Mouse (Mus musculus): ENCODE results near the gene Kazald1. TPM values are rescaled to one million over a fixed set of nuclear protein-coding genes. Genes with fewer than 3 reads are reported as not detected.

The Kazald1 gene
- polyA plus RNA-seq, 1 experiment from 2014 or later, result 0.31 TPM

DNA sequence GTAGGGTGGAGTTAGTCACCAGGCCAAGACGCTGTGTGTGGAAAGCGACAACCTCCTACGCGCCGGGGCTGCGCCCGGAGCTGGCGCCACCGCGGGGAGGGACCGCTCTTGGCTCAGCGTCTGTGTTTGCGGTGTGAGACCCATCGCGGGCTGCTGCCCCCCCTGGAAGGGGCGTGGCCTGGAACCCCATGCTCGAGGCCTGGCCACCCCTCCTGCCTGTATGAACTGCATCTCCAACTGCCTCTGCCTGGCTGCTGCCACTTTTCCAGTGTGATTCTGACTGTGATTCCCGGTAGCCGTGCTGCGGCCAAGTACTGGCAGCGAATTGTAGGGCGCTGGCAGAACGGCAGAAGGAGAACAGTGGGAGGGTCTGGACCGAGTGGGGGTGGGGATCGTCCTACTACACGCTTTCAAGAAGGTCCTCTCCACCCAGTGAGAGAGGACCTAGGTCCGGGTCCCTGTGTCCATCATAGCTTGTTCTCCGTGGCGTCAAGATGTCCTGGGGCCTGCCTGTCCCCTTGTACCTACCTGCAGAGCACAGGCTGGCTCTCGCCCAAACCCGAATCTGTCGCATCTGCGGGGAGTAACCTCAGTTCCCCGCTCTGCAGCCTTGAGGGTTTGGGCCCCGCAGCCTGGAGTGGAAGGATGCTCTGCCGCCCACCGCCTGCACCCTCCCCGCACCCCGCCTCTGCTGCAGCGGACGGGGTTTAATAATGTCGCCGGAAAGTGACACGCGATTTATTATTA is 4.9 kb downstream of the Kazald1 start:
- DNase-seq (ENCODE audit: low spot score) (peak; percentile 68), ATAC-seq (replicated peaks; ENCODE audit: low FRiP score) (no peak)
- H3K27ac ChIP-seq (ENCODE audit: low read depth, low read length), result no peak overlapping the region
- H3K4me1 ChIP-seq (replicated peaks; ENCODE audit: control insufficient read depth, insufficient read depth, low read length), result peaks cover 34% of the 10 kb centered on the region
- peak overlapping the region; percentile 37 for H3K4me2 ChIP-seq (ENCODE audit: low read depth, low read length, severe bottlenecking)
- 0 out of 2 replicates have a peak overlapping the region, but pooled peaks have one; percentile 4 for H3K9ac ChIP-seq (ENCODE audit: low read length)
- WGBS, result under 1% methylated on average over 45 of the region's 45 CpGs
- no peaks in the 10 kb centered on the region for H3K9me3 ChIP-seq (ENCODE audit: control insufficient read depth, low read length)
- H3K27me3 ChIP-seq (ENCODE audit: control insufficient read depth, insufficient read depth, low read length), result peaks cover 62% of the 10 kb centered on the region
- H3K36me3 ChIP-seq (ENCODE audit: control insufficient read depth, insufficient read depth, low read length), result no peaks in the 10 kb centered on the region
- peak overlapping the region; percentile 15 for H3K4me3 ChIP-seq (ENCODE audit: low read depth, low read length)

DNA sequence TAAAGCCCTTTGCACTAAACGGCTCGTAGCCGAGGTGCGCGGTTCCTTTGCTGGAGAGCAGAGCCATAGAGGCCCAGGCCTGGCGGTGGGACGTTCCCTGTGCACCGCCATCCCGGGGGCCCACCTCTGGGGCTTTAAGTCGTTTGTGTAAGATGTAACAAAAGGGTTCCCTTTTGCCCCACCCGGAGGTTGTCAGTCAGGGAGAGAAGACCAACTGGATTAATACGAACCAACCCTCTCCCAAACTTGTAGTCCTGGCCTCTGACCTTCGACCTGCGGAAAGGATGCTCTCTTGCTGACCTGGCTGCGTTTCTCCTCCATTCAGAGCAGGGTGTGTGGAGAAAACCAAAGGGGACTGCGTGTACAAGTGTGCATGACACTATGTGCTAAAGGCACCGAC is 5.7 kb downstream of the Kazald1 start:
- Histone ChIP-seq H3K27ac (ENCODE audit: low read depth, low read length) (no peak overlapping the region), H3K4me1 (replicated peaks; ENCODE audit: control insufficient read depth, insufficient read depth, low read length) (peaks cover 30% of the 10 kb centered on the region), H3K27me3 (ENCODE audit: control insufficient read depth, insufficient read depth, low read length) (peaks cover 57% of the 10 kb centered on the region), H3K36me3 (ENCODE audit: control insufficient read depth, insufficient read depth, low read length) (no peaks in the 10 kb centered on the region), H3K9ac (ENCODE audit: low read length) (no peak overlapping the region; the same call in 1 of the 2 replicates), H3K4me3 (ENCODE audit: low read depth, low read length) (peak overlapping the region; percentile 15), H3K9me3 (ENCODE audit: control insufficient read depth, low read length) (no peaks in the 10 kb centered on the region), H3K4me2 (ENCODE audit: low read depth, low read length, severe bottlenecking) (peak overlapping the region; percentile 37)
- WGBS, result under 1% methylated on average over 17 of the region's 17 CpGs
- DNase-seq (ENCODE audit: low spot score), result peak; percentile 72
- no peak; the same call in 1 of the 2 replicates for ATAC-seq (replicated peaks; ENCODE audit: low FRiP score)

DNA sequence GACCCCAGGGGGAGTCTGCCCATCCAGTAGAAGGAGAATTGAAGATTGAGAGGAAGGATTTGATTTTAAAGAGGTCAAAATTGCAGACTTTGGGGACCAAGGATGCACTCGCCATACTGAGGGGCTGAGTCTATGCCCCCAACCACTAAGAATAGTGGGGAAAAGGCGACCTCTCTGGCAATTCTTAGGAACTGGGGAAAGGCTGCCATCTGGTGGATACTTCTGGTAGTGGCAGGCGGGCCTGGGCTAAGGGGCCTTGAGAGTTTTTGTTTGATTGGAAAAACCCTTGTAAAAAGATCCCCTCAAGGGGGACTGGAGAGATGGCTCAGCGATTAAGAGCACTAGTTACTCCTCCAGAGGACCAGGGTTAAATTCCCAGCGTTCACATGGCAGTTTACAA is 6.2 kb downstream of the Kazald1 start:
- H3K9ac ChIP-seq (ENCODE audit: low read length), result no peak overlapping the region
- H3K27me3 ChIP-seq (ENCODE audit: control insufficient read depth, insufficient read depth, low read length), result peaks cover 52% of the 10 kb centered on the region
- WGBS, result 1% methylated on average over 5 of the region's 5 CpGs
- no peaks in the 10 kb centered on the region for H3K36me3 ChIP-seq (ENCODE audit: control insufficient read depth, insufficient read depth, low read length)
- no peak overlapping the region for H3K27ac ChIP-seq (ENCODE audit: low read depth, low read length)
- DNase-seq (ENCODE audit: low spot score) (peak; percentile 89), ATAC-seq (replicated peaks; ENCODE audit: low FRiP score) (no peak)
- peaks cover 25% of the 10 kb centered on the region for H3K4me1 ChIP-seq (replicated peaks; ENCODE audit: control insufficient read depth, insufficient read depth, low read length)
- no peaks in the 10 kb centered on the region for H3K9me3 ChIP-seq (ENCODE audit: control insufficient read depth, low read length)
- H3K4me2 ChIP-seq (ENCODE audit: low read depth, low read length, severe bottlenecking), result peak overlapping the region; percentile 37; the same call in 1 of the 2 replicates
- H3K4me3 ChIP-seq (ENCODE audit: low read depth, low read length), result no peak overlapping the region

DNA sequence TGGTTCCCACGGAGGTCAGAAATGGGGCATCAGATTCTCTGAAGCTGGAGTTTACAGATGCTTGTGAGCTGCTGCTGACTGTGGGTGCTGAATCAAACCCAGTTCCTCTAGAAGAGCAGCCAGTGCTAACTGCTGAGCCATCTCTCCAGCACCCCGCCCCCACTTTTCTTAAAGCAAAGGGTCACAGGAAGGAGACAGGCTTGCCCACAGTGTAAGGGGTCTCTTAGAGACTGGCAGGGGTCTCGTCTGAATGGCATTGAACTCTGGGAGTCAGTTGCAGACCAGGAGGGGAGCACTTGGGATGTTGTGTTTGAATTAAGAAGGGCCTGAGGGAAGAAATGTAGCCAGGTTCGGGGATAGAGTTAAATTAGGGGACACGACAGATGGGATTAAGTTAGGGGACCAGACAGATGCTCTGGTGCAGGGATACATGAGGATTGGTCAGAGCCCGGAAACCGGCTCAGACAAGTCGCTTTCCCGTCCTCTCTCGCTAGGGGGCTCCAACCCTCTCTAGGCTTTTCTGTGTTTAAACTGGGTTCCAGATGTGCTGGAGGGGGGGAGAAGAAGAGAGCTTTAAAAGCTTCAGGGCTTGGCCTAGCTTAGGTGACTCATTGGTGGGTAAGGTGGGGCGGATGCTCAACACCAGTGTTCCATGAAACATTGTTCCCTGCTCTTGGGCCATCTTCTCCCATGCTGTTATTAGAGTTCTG is 7.0 kb downstream of the Kazald1 start:
- peaks cover 19% of the 10 kb centered on the region for H3K4me1 ChIP-seq (replicated peaks; ENCODE audit: control insufficient read depth, insufficient read depth, low read length)
- ATAC-seq (replicated peaks; ENCODE audit: low FRiP score), result no peak
- no peak overlapping the region for H3K27ac ChIP-seq (ENCODE audit: low read depth, low read length)
- DNase-seq (ENCODE audit: low spot score), result peak; percentile 79
- no peak overlapping the region for H3K4me3 ChIP-seq (ENCODE audit: low read depth, low read length)
- no peak overlapping the region for H3K4me2 ChIP-seq (ENCODE audit: low read depth, low read length, severe bottlenecking)
- no peaks in the 10 kb centered on the region for H3K9me3 ChIP-seq (ENCODE audit: control insufficient read depth, low read length)
- H3K27me3 ChIP-seq (ENCODE audit: control insufficient read depth, insufficient read depth, low read length), result peaks cover 45% of the 10 kb centered on the region
- H3K36me3 ChIP-seq (ENCODE audit: control insufficient read depth, insufficient read depth, low read length), result no peaks in the 10 kb centered on the region
- 14% methylated on average over 11 of the region's 11 CpGs for WGBS
- H3K9ac ChIP-seq (ENCODE audit: low read length), result no peak overlapping the region

DNA sequence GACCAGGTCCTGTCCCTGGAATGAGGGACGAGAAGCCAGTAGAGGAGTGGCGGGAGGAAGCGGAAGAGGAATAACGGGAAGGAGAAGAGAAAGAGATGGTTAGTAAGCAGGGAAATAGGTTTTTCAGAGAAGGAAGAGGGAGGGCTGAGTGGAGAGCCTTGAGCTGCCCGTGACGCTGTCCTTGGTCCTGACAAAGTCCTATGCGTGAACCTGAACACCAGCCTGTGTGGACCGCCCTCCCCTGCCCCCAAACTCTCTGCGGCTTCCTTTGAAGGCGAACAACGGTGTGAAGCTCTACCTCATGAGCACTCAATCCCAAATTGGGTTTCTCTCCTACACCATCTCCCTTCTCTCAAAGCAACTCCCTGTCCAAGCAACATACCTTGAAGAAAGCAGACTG is 22.8 kb downstream of the Kazald1 start:
- DNase-seq (ENCODE audit: low spot score) (peak; percentile 73), ATAC-seq (replicated peaks; ENCODE audit: low FRiP score) (no peak)
- Histone ChIP-seq H3K9me3 (ENCODE audit: control insufficient read depth, low read length) (no peaks in the 10 kb centered on the region), H3K9ac (ENCODE audit: low read length) (no peak overlapping the region), H3K36me3 (ENCODE audit: control insufficient read depth, insufficient read depth, low read length) (no peaks in the 10 kb centered on the region), H3K4me2 (ENCODE audit: low read depth, low read length, severe bottlenecking) (no peak overlapping the region), H3K4me1 (replicated peaks; ENCODE audit: control insufficient read depth, insufficient read depth, low read length) (no peaks in the 10 kb centered on the region), H3K27me3 (ENCODE audit: control insufficient read depth, insufficient read depth, low read length) (no peaks in the 10 kb centered on the region), H3K4me3 (ENCODE audit: low read depth, low read length) (no peak overlapping the region), H3K27ac (ENCODE audit: low read depth, low read length) (no peak overlapping the region)
- WGBS, result 29% methylated on average over 11 of the region's 11 CpGs

DNA sequence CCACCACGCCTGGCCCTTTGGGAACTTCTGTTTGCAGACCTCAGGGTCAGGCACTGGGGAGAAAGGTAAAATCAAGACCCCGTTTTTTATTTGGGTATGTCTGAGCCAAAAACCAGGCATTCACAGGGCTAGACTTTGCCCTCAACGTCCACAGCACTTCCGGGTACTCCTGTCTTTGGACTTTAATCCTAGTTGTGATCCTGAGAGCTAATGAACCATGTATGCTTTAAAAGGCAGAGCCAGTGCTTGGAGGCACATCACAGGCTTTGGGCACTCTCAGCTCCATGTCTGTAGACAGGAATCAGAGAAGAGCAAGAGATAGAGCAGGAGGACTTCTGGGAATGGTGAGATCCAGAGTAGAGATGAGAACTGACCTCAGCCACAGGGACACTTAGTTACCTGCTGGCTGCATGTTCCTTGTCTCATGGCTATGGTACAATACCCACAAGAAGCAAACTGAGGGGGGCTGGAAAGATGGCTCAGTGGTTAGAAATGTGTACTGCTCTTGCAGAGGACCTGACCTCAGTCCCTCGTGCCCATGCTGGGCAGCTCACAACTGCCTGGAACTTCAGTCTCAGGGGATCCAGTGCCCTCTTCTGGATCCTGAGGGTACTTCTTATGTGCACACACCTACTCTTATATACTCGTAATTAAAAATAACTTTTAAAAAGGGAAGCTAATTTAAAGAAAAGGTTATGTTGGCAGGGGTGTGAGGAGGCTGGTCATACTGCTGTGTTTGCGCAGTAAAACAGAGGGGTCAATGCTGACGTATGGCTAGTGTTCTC is 25.6 kb downstream of the Kazald1 start:
- ATAC-seq (replicated peaks; ENCODE audit: low FRiP score) (no peak), DNase-seq (ENCODE audit: low spot score) (no peak)
- Histone ChIP-seq H3K27me3 (ENCODE audit: control insufficient read depth, insufficient read depth, low read length) (0 out of 2 replicates have a peak, but pooled peaks cover 2% of the 10 kb centered on the region), H3K9ac (ENCODE audit: low read length) (no peak overlapping the region), H3K36me3 (ENCODE audit: control insufficient read depth, insufficient read depth, low read length) (no peaks in the 10 kb centered on the region), H3K9me3 (ENCODE audit: control insufficient read depth, low read length) (no peaks in the 10 kb centered on the region), H3K4me3 (ENCODE audit: low read depth, low read length) (no peak overlapping the region), H3K27ac (ENCODE audit: low read depth, low read length) (no peak overlapping the region), H3K4me2 (ENCODE audit: low read depth, low read length, severe bottlenecking) (no peak overlapping the region), H3K4me1 (replicated peaks; ENCODE audit: control insufficient read depth, insufficient read depth, low read length) (no peaks in the 10 kb centered on the region)
- 76% methylated on average over 8 of the region's 8 CpGs for WGBS

DNA sequence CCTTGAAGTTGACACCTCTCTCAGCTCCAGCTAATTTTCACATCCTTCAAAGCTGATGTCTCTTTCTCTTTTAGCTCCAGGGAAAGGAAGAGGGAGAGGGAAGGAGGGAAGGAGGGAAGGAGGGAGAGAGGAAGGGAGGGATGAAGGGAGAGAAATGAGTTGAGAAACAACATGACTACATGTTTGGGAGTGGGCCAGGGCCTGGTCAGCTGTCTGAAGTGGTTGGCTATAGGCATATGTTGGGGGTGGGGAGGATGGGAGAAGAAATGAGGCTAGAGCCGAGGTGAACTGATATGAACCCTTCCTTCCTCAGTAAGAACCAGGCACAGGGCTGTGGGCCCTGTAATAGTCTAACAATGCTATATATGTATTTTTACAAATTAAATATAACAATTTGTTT is 30.6 kb downstream of the Kazald1 start:
- Histone ChIP-seq H3K9me3 (ENCODE audit: control insufficient read depth, low read length) (no peaks in the 10 kb centered on the region), H3K4me1 (replicated peaks; ENCODE audit: control insufficient read depth, insufficient read depth, low read length) (no peaks in the 10 kb centered on the region), H3K36me3 (ENCODE audit: control insufficient read depth, insufficient read depth, low read length) (no peaks in the 10 kb centered on the region), H3K4me2 (ENCODE audit: low read depth, low read length, severe bottlenecking) (no peak overlapping the region), H3K9ac (ENCODE audit: low read length) (no peak overlapping the region), H3K27ac (ENCODE audit: low read depth, low read length) (no peak overlapping the region), H3K4me3 (ENCODE audit: low read depth, low read length) (no peak overlapping the region), H3K27me3 (ENCODE audit: control insufficient read depth, insufficient read depth, low read length) (0 out of 2 replicates have a peak, but pooled peaks cover 2% of the 10 kb centered on the region)
- ATAC-seq (replicated peaks; ENCODE audit: low FRiP score) (no peak), DNase-seq (ENCODE audit: low spot score) (no peak)
- 78% methylated on average over 1 of the region's 1 CpGs for WGBS

DNA sequence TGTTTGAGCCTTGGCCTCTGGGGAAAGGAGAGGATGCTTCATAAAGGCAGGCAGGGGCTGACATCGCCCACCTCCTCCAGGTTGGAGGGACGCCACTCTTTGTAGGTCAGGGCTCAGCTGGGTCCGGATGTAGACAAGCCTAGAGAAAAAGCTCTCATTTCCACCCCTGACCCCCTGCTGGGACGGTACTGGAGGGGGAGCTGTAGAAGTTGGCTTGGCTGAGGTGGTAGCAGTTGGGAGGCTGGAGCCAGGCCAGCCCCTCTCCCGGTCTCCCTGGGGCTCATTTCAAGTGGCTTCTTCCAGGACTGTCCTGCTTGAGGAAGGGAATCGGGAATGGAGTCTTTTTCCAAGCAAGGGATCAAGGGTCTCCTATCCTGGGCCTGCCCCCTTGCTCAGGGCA is 31.6 kb downstream of the Kazald1 start:
- ATAC-seq (replicated peaks; ENCODE audit: low FRiP score) (no peak), DNase-seq (ENCODE audit: low spot score) (no peak)
- Histone ChIP-seq H3K4me1 (replicated peaks; ENCODE audit: control insufficient read depth, insufficient read depth, low read length) (no peaks in the 10 kb centered on the region), H3K4me3 (ENCODE audit: low read depth, low read length) (no peak overlapping the region), H3K9me3 (ENCODE audit: control insufficient read depth, low read length) (no peaks in the 10 kb centered on the region), H3K27ac (ENCODE audit: low read depth, low read length) (no peak overlapping the region), H3K36me3 (ENCODE audit: control insufficient read depth, insufficient read depth, low read length) (no peaks in the 10 kb centered on the region), H3K4me2 (ENCODE audit: low read depth, low read length, severe bottlenecking) (no peak overlapping the region), H3K9ac (ENCODE audit: low read length) (no peak overlapping the region), H3K27me3 (ENCODE audit: control insufficient read depth, insufficient read depth, low read length) (0 out of 2 replicates have a peak, but pooled peaks cover 2% of the 10 kb centered on the region)
- WGBS, result 53% methylated on average over 6 of the region's 6 CpGs
